Mouse (Mus musculus) thymus, adult 2 months (tissue): ENCODE measurements around the gene Trmt6.

Source experiments
- CTCF ChIP-seq: fragments of 200-500 bp; IDR thresholded peaks from 2 replicates; pipeline ENCODE4 v1.5.1; 2012; ENCODE audit warnings: mild to moderate bottlenecking, control low read depth, low read length, moderate library complexity, borderline replicate concordance; ENCODE audit not compliant: control insufficient read depth, poor library complexity, insufficient read depth; ENCODE audit errors: extremely low read depth
- POLR2A ChIP-seq: fragments of 200-500 bp; IDR thresholded peaks from 2 replicates; pipeline ENCODE4 v1.6.1; 2012; ENCODE audit warnings: mild to moderate bottlenecking, low read length, control low read depth, moderate library complexity; ENCODE audit not compliant: control insufficient read depth, poor library complexity, insufficient read depth; ENCODE audit errors: extremely low read depth

DNA sequence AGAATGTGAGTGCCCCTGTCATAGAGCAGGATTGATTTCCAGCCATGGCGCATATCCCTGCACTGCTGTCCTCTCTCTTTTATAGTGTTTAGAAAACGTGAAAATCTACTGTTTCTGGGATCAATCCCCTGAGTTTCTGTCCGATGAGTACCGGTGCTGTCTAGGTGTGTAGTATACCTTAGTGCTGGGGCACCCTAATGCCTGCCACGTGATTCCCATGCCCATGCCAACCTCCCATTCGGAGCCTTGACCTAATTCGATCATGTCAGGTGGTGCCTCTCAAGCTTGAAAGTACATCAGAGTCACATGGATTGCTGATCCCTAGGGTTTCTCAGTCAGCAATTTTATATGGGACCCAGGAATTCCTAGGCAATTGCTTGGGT, 21.7 kb downstream of the Trmt6 start:
- no peak for TF ChIP-seq POLR2A
- TF ChIP-seq CTCF = no peak
